Comparison of ENCODE assay signal across 13 mouse cellular contexts in genomic region chr5:95991339-95992292, GRCm38 (mm10). TPM values are rescaled to one million over a fixed set of nuclear protein-coding genes. Genes with fewer than 3 reads are reported as not detected.
A peak's percentile ranks its signal among the peaks of the same experiment; 100 is the strongest.
DNase-seq lines count a peak whose midpoint lies in the region; ATAC-seq lines count a peak whose summit lies in the region.
"Had no signal": no experiment of that assay in that cellular context is flagged by ENCODE, and none has a peak within 500 bp of the region (broad histone marks: within the 10 kb centered on the region; RNA-seq: fewer than 3 reads in every experiment).

No protein-coding gene starts in this region.

- H3K4me3 ChIP-seq in forebrain, embryonic 11.5 days (ENCODE audit: low read depth, low read length), result no peak overlapping the region
- H3K4me3 ChIP-seq in forebrain, embryonic 10.5 days, result no peak overlapping the region
- no peak overlapping the region for H3K4me3 ChIP-seq in midbrain, embryonic 14.5 days (replicated peaks; ENCODE audit: low read depth, low read length)
- H3K4me3 ChIP-seq: limb, embryonic 15.5 days had no signal

- no peak overlapping the region for H3K4me2 ChIP-seq in forebrain, embryonic 11.5 days (ENCODE audit: low read depth, low read length, severe bottlenecking)
- H3K4me2 ChIP-seq in midbrain, embryonic 14.5 days (ENCODE audit: low read length), result peak overlapping the region; percentile 21
- H3K4me2 ChIP-seq: limb, embryonic 15.5 days had no signal

- H3K4me1 ChIP-seq in forebrain, embryonic 11.5 days (replicated peaks; ENCODE audit: control insufficient read depth, insufficient read depth, low read length), result 0 out of 2 replicates have a peak, but pooled peaks cover 6% of the 10 kb centered on the region
- H3K4me1 ChIP-seq in forebrain, embryonic 10.5 days, result peaks cover 13% of the 10 kb centered on the region
- peaks cover 9% of the 10 kb centered on the region; the same call in 1 of the 2 replicates for H3K4me1 ChIP-seq in midbrain, embryonic 14.5 days (ENCODE audit: control insufficient read depth, insufficient read depth, low read length)
- H3K4me1 ChIP-seq: limb, embryonic 15.5 days had no signal

- 4% methylated on average over 12 of the region's 12 CpGs for WGBS in forebrain, embryonic 11.5 days
- 8% methylated on average over 12 of the region's 12 CpGs for WGBS in forebrain, embryonic 10.5 days
- WGBS in midbrain, embryonic 14.5 days, result 6% methylated on average over 12 of the region's 12 CpGs

- no peaks in the 10 kb centered on the region for H3K9me3 ChIP-seq in forebrain, embryonic 11.5 days (ENCODE audit: control insufficient read depth, low read length)
- no peaks in the 10 kb centered on the region for H3K9me3 ChIP-seq in forebrain, embryonic 10.5 days
- no peaks in the 10 kb centered on the region for H3K9me3 ChIP-seq in midbrain, embryonic 14.5 days (ENCODE audit: control insufficient read depth, low read length)
- H3K9me3 ChIP-seq: limb, embryonic 15.5 days had no signal

- DNase-seq in forebrain, embryonic 11.5 days (ENCODE audit: low spot score), result no peak
- no peak for DNase-seq in forebrain, embryonic 10.5 days (ENCODE audit: extremely low spot score, low spot score)
- peak; percentile 8 for DNase-seq in urinary bladder, postnatal 25 days (ENCODE audit: low spot score)
- no peak for DNase-seq in urinary bladder, postnatal 4 days (ENCODE audit: low spot score in 2 of 2)
- DNase-seq in midbrain, embryonic 14.5 days, result peak; percentile 42
- peak; percentile 20 to 26 for DNase-seq in urinary bladder, postnatal 36 days (ENCODE audit: low spot score in 2 of 2)
- DNase-seq in cerebellum, adult 8-10 months, result no peak
- no peak for DNase-seq in adrenal gland, adult (ENCODE audit: inconsistent age in 2 of 2, low spot score in 1 of 2)
- DNase-seq: adrenal gland, adult 8-10 months; cerebellum, adult 18-20 months; gastrocnemius, postnatal 14 days; kidney, adult 8-10 months had no signal

- no peaks in the 10 kb centered on the region for H3K27me3 ChIP-seq in forebrain, embryonic 11.5 days (ENCODE audit: control insufficient read depth, insufficient read depth, low read length)
- H3K27me3 ChIP-seq in forebrain, embryonic 10.5 days (ENCODE audit: poor library complexity, severe bottlenecking), result peaks cover 24% of the 10 kb centered on the region
- no peaks in the 10 kb centered on the region for H3K27me3 ChIP-seq in midbrain, embryonic 14.5 days (ENCODE audit: control insufficient read depth, insufficient read depth, low read length)
- H3K27me3 ChIP-seq: limb, embryonic 15.5 days had no signal

- no peak overlapping the region for H3K27ac ChIP-seq in forebrain, embryonic 11.5 days (ENCODE audit: low read depth, low read length)
- H3K27ac ChIP-seq in forebrain, embryonic 10.5 days, result no peak overlapping the region
- 0 out of 2 replicates have a peak overlapping the region, but pooled peaks have one; percentile 17 for H3K27ac ChIP-seq in midbrain, embryonic 14.5 days (replicated peaks; ENCODE audit: low read depth, low read length)
- H3K27ac ChIP-seq: limb, embryonic 15.5 days had no signal

- H3K36me3 ChIP-seq in forebrain, embryonic 11.5 days (ENCODE audit: control insufficient read depth, insufficient read depth, low read length), result no peaks in the 10 kb centered on the region
- H3K36me3 ChIP-seq in forebrain, embryonic 10.5 days (replicated peaks), result no peaks in the 10 kb centered on the region
- H3K36me3 ChIP-seq in midbrain, embryonic 14.5 days (ENCODE audit: control insufficient read depth, insufficient read depth, low read length), result no peaks in the 10 kb centered on the region
- H3K36me3 ChIP-seq: limb, embryonic 15.5 days had no signal

- peak; percentile 71 for ATAC-seq in forebrain, embryonic 11.5 days (replicated peaks; ENCODE audit: low FRiP score)
- peak; percentile 62; the same call in 1 of the 2 replicates for ATAC-seq in midbrain, embryonic 14.5 days (ENCODE audit: low FRiP score, low TSS enrichment)

- no peak overlapping the region for H3K9ac ChIP-seq in forebrain, embryonic 11.5 days (ENCODE audit: low read length)
- no peak overlapping the region; the same call in 1 of the 2 replicates for H3K9ac ChIP-seq in midbrain, embryonic 14.5 days (replicated peaks; ENCODE audit: low read length)
- H3K9ac ChIP-seq: limb, embryonic 15.5 days had no signal

RNA-seq across cellular contexts. Expression of gene Cxcl13, which starts 34.9 kb away (rescaled TPM):
- 0.40 and 1.2 TPM in 2 replicates for polyA plus RNA-seq in forebrain, embryonic 11.5 days (2014; fragmentation: Nextera tagmentation; extraction: Ambion mirVana)
- polyA plus RNA-seq in forebrain, embryonic 10.5 days (2016; fragmentation: Nextera tagmentation; extraction: Ambion mirVana), result 8.4 and 9.2 TPM in 2 replicates
- 0.32 TPM in 1 of 2 replicates, not detected in the other for polyA plus RNA-seq in midbrain, embryonic 14.5 days (2014; fragmentation: Nextera tagmentation; extraction: Ambion mirVana)

Comparison
In these comparisons a context has a peak if more than half of its experiments do, and no peak if none do; other contexts are left out.
1. DNase-seq: peak in urinary bladder, postnatal 25 days (single experiment), midbrain, embryonic 14.5 days (single experiment) and urinary bladder, postnatal 36 days (2 of 2); none in forebrain, embryonic 11.5 days (single experiment), forebrain, embryonic 10.5 days (single experiment), urinary bladder, postnatal 4 days (0 of 2), cerebellum, adult 8-10 months (single experiment) and adrenal gland, adult (0 of 2).